Mouse (Mus musculus) mouse embryonic stem cell (cell line): ENCODE measurements around the gene Batf3.

Experiments
- in situ Hi-C, 2 experiments: fragments of 300-500 bp; cut with MboI; formaldehyde crosslinking; loops; 1 replicate in 1 of 2; 3 replicates in 1 of 2; pipeline ENCODE4 v1.14.3; 2019 to 2020; ENCODE audit warnings: low sequenced_read_pairs in 2 of 2, low pct_unique_long_range_greater_than_20kb in 1 of 2, mixed read lengths in 1 of 2; ENCODE audit not compliant: unreplicated experiment in 1 of 2

Gene Batf3

DNA sequence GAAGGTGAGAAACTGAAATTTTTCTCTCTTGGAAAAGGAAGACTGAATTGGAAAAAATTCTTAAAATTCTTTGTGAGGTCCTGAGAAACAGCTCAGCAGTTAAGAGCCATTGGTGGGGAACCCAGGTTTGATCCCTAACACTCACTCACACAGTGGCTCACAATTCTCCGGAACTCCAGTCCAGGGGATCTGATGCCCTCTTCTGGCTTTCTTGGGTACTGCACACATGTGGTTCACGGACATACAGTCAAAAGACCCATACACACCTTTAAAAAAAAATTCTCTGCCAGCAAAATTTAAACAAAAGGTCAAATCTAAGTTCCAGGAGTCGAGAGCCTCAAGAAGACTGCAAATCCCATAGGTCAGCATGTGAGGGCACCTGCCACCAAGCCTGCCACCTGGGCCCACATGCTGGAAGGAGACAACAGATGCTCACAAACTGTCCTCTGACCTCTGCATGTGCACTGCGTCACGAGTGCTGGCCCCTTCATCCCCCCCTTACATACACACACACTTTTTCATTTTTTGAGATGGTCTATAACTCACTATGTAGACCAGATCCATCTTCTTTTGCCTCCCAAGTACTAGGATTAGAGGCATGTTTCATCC is 12.6 kb upstream of the Batf3 start:
- in situ Hi-C loops: loop anchor here in 1 of 2 experiments (25.0 kb wide), 1 partner anchor 202 kb away; no protein-coding TSS in a partner anchor

DNA sequence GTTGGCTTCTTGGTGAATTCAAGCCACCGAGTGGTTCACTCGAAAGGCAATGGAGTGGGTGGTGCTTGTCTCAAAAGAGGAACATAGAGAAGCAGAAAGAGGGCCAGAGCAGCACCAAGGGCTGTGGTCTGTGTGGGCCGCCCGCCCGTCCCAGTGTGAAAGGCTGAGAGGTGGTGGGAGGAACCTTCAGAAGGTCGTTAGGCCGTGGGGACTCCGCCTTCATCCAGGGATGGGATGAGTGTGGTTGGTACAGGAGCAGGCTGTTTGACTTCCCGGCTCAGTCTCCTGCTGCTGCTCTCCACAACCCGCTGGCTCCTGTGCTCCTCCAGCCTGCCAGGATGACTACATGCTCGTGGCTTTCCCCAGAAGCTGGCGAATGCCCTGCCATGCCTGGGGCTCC is 12.1 kb upstream of the Batf3 start:
- in situ Hi-C loops: loop anchor here in 1 of 2 experiments (25.0 kb wide), 1 partner anchor 202 kb away; no protein-coding TSS in a partner anchor

DNA sequence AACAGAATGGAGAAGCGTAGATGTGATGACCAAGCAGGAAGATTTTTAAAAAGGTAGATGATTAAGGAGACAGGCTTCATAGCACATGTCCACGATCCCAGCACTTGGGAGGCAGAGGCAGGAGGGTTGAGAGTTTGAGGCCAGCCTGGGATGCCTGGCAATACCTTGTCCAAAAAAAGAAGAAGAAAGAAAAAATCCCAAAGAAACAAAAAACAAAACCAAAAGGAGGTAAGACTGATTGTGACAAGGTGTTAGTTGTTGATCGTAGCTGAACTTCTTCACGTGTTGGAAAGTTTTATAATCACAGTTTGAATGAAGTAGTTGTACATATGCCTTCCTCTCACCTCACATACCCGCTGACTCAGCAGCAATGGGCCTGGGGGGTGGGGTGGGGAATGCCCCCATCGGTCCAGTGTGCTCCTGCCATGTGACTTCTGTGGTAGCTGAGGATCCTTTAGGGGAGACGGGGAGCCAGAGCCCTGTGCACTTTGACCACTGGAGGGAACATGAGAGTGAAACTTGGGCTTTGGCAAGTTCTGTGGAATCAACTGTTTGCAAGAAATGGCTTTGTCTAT is 11.3 kb upstream of the Batf3 start:
- in situ Hi-C loops: loop anchor here in 1 of 2 experiments (25.0 kb wide), 1 partner anchor 201 kb away; no protein-coding TSS in a partner anchor

DNA sequence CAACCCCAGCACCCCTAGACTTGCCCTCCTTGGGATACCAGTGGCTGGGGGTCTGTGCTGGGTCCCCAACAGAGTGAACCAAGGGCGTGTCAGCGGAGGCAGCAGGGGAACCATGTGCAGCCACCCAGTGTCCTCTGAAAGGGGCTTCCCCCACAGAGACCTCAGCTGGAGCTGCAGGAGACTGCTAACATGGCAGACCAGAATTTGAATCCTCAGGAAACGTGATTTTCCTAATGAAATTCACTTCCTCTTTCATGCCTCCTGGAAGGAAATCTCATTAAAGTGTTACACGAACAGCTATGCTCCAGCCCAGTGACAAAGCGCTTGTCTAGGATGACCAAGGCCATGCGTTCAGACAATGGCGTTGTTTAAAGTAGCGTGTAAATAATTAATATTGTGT is 10.7 kb upstream of the Batf3 start:
- in situ Hi-C loops: loop anchor here in 1 of 2 experiments (25.0 kb wide), 1 partner anchor 200 kb away; no protein-coding TSS in a partner anchor

DNA sequence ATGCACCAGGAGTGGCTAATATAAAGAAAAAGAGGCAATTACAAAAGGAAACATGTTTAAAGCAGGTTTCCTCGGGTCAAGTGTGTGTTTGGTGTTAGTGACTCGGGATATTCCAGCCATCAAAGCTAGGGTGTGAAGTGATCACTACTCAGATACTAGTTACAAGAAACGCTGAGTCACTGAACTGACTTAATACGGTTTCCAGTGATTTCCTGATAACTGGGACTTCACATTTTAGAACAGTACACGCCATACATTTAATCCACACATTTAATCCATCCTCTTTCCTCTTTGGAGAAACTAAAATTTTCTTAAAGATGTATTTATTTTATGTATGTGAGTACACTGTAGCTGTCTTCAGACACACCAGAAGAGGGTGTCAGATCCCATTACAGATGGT is 9.7 kb upstream of the Batf3 start:
- in situ Hi-C loops: loop anchor here in 1 of 2 experiments (25.0 kb wide), 1 partner anchor 199 kb away; no protein-coding TSS in a partner anchor

DNA sequence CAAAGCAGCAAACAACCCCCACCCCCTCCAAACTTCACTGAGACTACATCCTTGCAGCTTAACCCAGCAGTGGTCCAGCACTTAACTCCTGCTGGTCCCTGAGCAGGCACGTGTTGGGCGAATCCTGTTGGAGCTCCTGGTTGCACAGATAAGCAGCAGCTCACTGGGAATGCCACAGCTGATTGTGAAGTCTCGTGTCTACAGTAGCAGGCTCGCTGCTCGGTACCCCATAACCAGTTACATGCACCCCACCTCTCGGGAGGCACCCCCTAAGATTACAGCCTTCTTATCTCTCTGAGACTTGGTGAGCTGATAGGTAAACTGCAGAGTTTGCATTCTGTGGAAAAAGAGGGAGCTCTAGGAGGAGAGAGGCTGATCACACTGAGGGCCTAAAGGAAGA is 8.3 kb upstream of the Batf3 start:
- in situ Hi-C loops: loop anchor here in 1 of 2 experiments (25.0 kb wide), 1 partner anchor 198 kb away; no protein-coding TSS in a partner anchor

DNA sequence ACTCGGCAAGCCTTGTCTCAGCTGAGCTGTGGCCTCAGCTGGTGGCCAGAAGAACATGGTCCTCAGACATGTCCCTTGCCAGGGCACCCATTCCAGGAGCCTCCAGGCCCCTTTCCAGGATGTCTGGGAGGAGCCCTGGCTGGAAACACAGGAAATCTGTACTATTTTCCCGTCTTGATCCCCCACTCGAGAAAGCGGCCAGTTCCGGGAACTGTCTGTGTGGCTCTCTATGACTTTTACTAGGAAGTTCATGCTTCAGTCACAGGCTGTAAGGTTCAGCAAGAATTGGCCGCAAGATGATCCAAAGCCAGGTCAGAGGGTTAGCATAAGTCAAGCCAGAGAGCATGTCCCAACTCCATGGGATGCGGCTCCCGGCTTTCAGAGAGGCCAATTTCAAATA is 5.6 kb upstream of the Batf3 start:
- in situ Hi-C loops: loop anchor here in 1 of 2 experiments (25.0 kb wide), 1 partner anchor 195 kb away; no protein-coding TSS in a partner anchor

DNA sequence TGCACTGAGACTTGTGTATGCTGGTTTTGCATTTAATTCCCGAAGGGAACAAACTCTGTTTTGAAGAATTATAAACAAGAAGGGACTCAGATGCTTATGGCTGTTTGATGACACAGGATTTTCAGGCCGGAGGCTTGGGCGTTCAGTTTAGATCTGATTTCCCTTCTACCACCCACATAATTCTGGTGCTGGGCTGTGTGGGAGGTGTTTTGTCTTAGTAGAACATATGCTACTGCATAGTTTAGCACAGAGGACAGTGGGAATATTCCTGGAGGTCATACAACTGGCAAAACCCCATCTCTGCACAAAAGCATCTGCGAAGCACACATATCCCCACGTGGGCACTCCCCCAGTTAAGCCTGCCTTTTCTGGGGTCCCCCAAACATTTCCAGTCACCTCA is 4.1 kb upstream of the Batf3 start:
- in situ Hi-C loops: loop anchor here in 1 of 2 experiments (25.0 kb wide), 1 partner anchor 194 kb away; no protein-coding TSS in a partner anchor

DNA sequence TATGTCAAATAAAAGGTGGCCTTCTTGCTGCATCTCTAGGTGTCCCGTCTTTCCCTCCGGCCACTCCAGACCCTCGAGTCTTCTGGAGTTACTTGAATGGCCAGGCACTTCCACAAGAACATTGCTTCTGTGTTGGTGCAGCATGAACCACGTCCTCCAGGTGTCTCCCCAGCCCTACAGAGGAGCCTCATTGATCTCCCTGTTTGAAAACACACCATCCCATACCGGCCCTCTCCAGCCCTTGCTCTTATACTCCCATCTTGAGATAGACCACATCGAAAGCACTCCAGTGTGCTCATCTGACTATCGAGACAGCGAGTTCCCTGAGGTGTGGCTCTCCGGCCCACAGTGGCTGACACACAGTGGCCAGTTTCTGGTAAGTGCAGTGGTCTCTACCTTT is 2.6 kb upstream of the Batf3 start:
- in situ Hi-C loops: loop anchor here in 1 of 2 experiments (25.0 kb wide), 1 partner anchor 192 kb away; no protein-coding TSS in a partner anchor

DNA sequence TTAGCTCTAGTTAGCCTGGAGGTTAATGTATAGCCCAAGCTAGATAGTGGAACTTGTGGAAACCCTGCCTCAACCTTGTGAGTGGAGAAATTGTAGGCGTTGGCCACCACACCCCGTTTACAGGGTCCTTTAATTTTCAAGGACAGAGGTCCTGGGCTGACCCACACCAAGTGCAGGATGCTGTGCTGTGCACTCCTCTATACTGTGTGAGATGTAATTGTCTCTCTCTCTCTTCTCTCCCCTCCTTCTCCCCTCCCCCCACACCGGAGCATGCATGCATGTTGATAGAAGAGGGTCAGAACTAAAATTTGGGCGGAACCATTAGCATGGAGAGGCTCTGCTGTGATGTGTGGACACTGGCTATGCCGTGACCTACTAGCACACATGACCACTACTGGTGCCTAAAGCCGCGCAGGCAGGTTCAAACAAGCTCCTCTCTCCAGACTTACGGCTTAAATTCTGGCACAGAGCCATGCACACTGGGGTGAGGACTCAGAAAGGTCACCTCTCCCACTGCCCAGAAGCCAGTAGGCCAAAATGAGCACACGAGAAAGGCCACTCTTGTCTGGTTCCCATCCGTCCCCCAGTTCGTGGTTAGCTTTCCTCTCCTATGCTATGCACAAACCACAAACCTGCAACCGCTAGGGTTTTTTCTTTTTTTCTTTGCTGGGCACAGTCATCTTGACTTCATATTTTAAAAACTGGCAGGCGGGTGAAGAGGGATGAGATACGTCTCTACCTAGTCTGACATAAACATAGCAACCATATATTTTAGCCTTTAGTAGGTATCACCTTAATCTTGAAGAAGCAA is 571 bp upstream of the Batf3 start:
- in situ Hi-C loops: loop anchor here in 1 of 2 experiments (25.0 kb wide), 1 partner anchor 190 kb away; no protein-coding TSS in a partner anchor

DNA sequence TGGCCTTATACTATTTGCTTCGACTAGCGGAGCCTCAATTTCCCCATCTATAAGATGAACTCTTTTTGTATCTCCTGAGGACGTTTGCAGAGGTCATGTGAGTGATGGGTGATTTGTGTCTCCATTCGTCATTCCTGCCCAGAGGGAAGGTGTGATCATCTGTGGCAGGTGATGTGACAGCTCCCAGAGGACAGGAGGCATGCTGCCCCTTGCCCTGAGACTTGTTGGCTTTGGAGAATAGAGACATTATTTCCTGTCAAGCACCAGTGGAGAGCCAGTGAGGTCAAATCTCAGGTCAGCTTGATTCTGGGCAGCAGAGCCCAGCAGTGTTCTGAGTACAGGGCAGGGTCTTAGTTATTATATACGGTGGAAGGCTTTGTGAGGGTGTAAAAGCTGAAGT is 1.5 kb downstream of the Batf3 start:
- in situ Hi-C loops: loop anchor here in 1 of 2 experiments (25.0 kb wide), 1 partner anchor 188 kb away; no protein-coding TSS in a partner anchor

DNA sequence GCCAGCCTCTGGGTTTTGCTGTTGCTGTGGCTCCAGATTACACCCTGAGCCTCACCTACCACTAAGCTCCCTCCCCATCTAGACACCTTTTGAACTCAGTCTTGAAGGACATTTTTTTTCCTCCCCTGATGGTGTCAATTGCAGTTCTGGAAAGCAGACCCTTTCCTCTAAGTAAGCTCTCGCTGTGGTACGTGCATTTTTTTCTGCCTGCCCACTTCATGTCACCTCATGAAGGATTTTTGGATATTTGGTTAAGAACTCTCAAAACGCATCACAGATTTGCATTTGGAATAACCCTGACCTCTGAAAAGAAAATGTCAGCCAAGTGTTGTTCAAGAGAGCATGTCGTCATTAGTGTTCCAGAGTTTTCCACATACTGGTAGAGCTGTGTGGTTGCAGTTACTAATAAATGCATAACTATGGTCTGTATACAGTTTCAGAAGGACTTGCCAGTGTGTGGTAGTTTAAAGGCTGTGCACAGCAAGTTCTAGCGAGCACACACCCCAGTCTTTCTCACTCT is 2.2 kb downstream of the Batf3 start:
- in situ Hi-C loops: loop anchor here in 1 of 2 experiments (25.0 kb wide), 1 partner anchor 187 kb away; no protein-coding TSS in a partner anchor

DNA sequence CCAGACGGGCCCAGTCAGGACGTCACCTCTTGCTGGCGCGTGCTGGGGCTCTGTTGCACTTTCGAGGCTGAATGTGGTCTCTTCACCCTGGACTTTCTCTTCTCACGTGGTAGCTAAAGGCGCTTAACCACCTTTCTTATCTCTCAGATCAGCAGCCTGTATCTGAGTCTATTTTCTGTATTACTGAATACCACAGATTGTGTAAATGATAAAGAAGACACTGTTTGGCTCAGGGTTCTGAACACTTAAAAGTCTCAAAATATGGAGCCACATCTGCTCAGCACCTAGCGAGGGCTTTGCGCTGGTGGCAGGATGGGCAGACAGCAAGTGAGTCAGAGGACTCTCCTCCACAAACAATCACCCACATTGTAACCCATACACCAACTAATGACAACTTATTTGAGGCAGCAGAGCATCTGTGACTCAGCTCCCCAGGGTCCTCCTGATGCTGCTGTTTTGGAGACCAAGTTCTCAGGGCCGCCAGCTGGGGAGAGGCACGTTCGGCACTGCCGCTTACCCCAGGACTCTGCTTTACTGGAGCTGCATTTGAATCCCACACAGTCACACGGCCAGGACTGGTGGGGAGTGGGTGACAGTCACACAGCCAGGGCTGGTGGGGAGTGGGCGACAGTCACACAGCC is 5.2 kb downstream of the Batf3 start:
- in situ Hi-C loops: no loop called here

DNA sequence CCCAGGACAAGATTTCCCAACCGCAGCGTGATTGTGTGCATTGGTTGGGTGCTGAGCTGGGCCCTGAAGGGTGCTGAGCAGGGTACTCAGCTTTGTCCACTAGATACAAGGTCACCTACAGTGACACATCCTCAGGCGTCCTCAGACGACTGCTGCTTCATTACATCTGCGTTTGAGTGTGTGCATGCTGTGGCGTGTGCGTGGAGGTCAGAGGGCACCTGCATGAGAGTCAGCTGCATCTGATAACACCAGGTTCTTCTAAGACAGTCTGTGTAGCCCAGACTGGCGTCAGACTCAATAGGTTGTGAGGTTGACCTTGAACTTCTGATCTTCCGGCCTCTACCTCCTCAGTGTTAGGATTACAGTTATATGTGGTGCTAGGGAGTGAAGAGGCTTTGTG is 7.6 kb downstream of the Batf3 start:
- in situ Hi-C loops: no loop called here

DNA sequence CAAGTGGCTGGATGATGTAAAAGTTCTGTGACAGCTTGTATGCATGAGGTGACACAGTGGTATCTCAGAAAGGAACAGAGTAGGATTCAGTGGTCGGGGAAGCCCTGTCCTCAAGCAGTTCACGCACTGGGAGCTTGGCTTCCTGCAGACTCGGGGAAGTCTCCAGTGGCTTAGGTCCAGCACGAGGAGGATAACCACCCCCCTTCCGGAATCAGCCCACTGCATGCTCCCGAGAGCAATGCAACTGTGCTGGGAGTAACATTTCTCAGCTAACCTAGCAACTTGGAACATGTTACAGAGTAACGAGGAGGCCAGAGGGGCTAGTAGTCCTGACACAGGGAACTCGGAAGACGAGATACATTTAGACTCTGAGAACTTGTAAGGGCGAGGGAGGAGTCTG is 9.7 kb downstream of the Batf3 start:
- in situ Hi-C loops: no loop called here

DNA sequence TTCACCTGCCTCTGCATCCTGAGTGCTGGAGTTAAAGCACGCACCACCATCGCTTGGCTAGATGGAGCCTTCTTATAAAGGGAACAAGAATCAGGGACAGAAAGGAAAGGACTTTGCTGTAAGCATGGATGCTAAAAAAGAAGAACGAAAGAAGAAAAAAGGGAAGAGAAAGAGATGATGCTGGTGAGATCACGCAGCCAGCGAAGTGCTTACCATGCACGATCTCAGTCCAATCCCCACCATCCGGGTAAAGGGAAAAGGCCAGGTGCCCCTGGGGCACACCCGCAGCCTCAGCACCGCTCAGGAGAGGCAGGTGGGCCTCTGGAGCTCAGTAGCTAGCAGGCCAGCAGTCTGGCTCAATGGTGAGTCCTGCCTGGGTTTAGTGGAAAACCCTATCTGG is 12.3 kb downstream of the Batf3 start:
- in situ Hi-C loops: no loop called here

DNA sequence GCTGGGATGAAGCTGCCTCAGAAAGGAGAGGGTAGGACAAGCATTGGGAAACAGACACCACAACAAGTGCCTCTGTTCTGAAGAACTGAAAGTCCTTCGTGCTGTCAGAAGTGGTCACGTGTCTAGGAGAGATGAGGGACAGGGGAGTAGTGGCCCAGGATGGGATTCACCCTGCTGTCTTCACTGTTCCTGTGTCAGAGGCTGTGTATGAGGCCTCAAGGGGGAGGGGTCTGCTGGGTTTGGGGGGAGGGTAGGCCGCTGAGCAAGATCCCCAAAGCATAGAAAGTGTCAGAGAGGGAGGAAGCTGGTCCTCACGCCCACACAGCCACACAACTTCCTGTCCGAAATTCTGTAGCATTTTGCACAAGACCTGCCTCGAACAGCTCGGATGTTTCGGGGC is 13.5 kb downstream of the Batf3 start:
- in situ Hi-C loops: no loop called here

DNA sequence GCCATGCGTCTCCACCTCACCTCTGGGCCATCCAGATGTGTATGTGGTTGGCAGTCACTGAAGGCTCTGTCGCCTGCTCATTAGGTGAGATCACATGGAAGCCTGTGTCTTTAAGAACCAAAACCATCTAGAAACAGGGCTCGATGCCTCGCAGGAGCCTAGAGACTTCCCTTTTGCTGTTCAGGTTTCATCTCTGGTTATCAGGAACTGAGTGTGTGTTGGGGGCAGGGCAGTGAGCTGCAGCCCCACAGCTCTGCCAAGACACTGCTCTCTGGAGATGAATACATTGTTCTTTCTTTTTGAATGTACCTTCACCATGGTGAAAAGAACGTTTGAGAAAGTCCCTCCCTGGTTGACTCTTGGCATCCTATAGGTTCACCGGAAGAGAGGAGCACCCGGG is 17.2 kb downstream of the Batf3 start:
- in situ Hi-C loops: no loop called here
